Mouse (Mus musculus): ENCODE data around the gene Ankrd66. TPM values are rescaled to one million over a fixed set of nuclear protein-coding genes. Genes with fewer than 3 reads are reported as not detected.
A peak's percentile ranks its signal among the peaks of the same experiment; 100 is the strongest.
"Not testable (repeated sequence)": the region's sequence is repeated elsewhere in the genome, so short reads cannot be mapped to it uniquely, and the experiment has no call there.

The Ankrd66 gene
- polyA plus RNA-seq, 1 experiment from 2014 or later: not detected

DNA sequence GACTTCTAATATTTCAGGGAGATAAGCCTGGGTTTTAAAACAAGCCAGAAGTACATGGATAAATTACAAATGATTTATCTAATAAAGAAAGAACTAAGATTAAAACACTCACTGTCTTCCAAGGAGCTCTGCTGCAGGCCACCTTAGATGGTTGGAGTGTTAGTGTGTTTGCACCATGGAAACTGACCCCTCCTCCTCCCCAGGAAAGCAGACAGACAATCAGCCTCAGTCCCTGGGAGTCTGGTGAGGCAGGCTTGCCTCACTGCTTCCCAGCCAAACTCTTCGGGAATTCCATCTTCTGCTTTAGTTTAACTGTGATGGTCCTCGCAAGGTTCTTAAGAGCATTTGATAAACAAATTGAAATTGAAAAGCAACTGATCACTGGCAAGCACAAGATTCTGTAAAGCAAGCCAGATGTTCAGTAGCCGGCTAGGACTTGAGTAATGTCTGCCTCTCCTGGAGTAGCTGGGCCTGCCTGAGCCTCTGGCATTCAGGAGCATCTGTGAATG lies 7.7 kb upstream of the Ankrd66 start:
- H3K27ac ChIP-seq (ENCODE audit: low read length): no peak overlapping the region
- H3K4me2 ChIP-seq (ENCODE audit: low read depth, low read length): no peak overlapping the region
- H3K4me3 ChIP-seq (ENCODE audit: low read length): no peak overlapping the region
- H3K9ac ChIP-seq (ENCODE audit: low read length): no peak overlapping the region
- H3K36me3 ChIP-seq (ENCODE audit: control insufficient read depth, insufficient read depth): no peaks in the 10 kb centered on the region
- peaks cover 13% of the 10 kb centered on the region for H3K4me1 ChIP-seq (ENCODE audit: control insufficient read depth, insufficient read depth, low read length)
- WGBS: 50% methylated on average over 3 of the region's 3 CpGs
- H3K9me3 ChIP-seq (replicated peaks; ENCODE audit: control insufficient read depth, low read length): no peaks in the 10 kb centered on the region
- ATAC-seq (replicated peaks; ENCODE audit: extremely low read depth, insufficient read depth, low FRiP score): no peak
- H3K27me3 ChIP-seq (ENCODE audit: control insufficient read depth, insufficient read depth, low read length): no peaks in the 10 kb centered on the region

DNA sequence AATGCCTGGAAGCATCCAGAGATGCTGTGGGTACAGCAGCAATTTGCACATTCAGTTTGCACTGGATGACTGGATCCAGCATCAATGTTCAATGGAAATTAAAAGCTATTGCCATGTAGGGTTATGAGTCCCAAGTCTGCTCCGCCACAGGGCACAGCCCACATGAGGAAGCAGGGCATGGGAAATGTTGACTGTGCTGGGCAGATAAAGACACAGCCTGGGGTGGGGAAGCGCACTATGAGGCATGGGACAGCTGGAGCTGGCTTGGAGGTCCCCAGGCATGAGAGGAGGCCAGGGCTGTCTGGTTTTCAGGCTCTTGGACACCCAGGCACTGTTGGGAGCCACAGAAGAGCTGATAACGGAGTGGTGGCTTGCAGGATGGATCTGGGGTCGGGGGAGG lies 601 bp upstream of the Ankrd66 start:
- 79% methylated on average over 4 of the region's 4 CpGs for WGBS
- H3K9ac ChIP-seq (ENCODE audit: low read length): no peak overlapping the region
- no peaks in the 10 kb centered on the region for H3K36me3 ChIP-seq (ENCODE audit: control insufficient read depth, insufficient read depth)
- no peaks in the 10 kb centered on the region for H3K4me1 ChIP-seq (ENCODE audit: control insufficient read depth, insufficient read depth, low read length)
- H3K27ac ChIP-seq (ENCODE audit: low read length): no peak overlapping the region
- no peaks in the 10 kb centered on the region for H3K9me3 ChIP-seq (replicated peaks; ENCODE audit: control insufficient read depth, low read length)
- no peaks in the 10 kb centered on the region for H3K27me3 ChIP-seq (ENCODE audit: control insufficient read depth, insufficient read depth, low read length)
- no peak overlapping the region for H3K4me2 ChIP-seq (ENCODE audit: low read depth, low read length)
- no peak for ATAC-seq (replicated peaks; ENCODE audit: extremely low read depth, insufficient read depth, low FRiP score)
- no peak overlapping the region for H3K4me3 ChIP-seq (ENCODE audit: low read length)

DNA sequence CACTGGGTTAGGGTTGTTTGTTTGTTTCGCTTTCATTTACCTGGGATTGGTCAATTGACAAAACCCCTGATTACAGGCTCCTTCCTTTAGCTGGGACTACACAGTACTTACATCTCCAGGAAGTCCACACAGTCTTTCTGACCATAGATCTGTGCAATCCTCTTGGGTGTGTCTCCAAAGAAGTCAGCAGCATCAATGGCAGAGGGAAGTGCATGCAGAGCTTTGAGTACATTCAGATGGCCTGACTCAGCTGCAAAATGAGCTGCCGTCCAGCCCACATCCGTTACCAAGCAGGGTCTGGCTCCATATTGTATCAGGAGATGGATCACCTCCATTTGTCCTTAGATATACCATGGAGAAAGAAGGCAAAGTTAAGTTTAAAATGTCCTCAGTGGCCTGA lies 4.7 kb downstream of the Ankrd66 start:
- H3K36me3 ChIP-seq (ENCODE audit: control insufficient read depth, insufficient read depth): no peaks in the 10 kb centered on the region
- H3K4me3 ChIP-seq (ENCODE audit: low read length): no peak overlapping the region
- no peaks in the 10 kb centered on the region for H3K9me3 ChIP-seq (replicated peaks; ENCODE audit: control insufficient read depth, low read length)
- ATAC-seq (replicated peaks; ENCODE audit: extremely low read depth, insufficient read depth, low FRiP score): no peak
- 83% methylated on average over 3 of the region's 3 CpGs for WGBS
- H3K9ac ChIP-seq (ENCODE audit: low read length): no peak overlapping the region
- no peak overlapping the region for H3K4me2 ChIP-seq (ENCODE audit: low read depth, low read length)
- H3K4me1 ChIP-seq (ENCODE audit: control insufficient read depth, insufficient read depth, low read length): 0 out of 2 replicates have a peak, but pooled peaks cover 4% of the 10 kb centered on the region
- H3K27ac ChIP-seq (ENCODE audit: low read length): no peak overlapping the region
- no peaks in the 10 kb centered on the region for H3K27me3 ChIP-seq (ENCODE audit: control insufficient read depth, insufficient read depth, low read length)

DNA sequence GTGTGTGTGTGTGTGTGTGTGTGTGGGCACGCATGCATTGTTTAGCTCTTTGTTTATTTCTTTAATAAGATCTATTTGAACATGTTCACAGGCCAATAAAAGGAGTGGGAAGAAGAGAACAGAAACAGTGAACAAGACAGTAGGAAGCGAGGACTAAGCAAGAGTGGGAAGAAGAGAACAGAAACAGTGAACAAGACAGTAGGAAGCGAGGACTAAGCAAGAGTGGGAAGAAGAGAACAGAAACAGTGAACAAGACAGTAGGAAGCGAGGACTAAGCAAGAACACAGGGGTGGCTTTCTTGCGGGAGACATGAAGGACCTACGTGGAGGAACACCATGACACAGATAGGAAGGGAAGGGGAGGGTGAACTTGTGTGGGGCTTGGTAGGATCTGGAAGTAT lies 6.6 kb downstream of the Ankrd66 start:
- not testable (repeated sequence) for H3K9me3 ChIP-seq (replicated peaks; ENCODE audit: control insufficient read depth, low read length); H3K27ac ChIP-seq (ENCODE audit: low read length); ATAC-seq (replicated peaks; ENCODE audit: extremely low read depth, insufficient read depth, low FRiP score); H3K9ac ChIP-seq (ENCODE audit: low read length); H3K4me3 ChIP-seq (ENCODE audit: low read length); H3K27me3 ChIP-seq (ENCODE audit: control insufficient read depth, insufficient read depth, low read length); H3K4me1 ChIP-seq (ENCODE audit: control insufficient read depth, insufficient read depth, low read length); H3K36me3 ChIP-seq (ENCODE audit: control insufficient read depth, insufficient read depth); H3K4me2 ChIP-seq (ENCODE audit: low read depth, low read length)
- 86% methylated on average over 6 of the region's 6 CpGs for WGBS

DNA sequence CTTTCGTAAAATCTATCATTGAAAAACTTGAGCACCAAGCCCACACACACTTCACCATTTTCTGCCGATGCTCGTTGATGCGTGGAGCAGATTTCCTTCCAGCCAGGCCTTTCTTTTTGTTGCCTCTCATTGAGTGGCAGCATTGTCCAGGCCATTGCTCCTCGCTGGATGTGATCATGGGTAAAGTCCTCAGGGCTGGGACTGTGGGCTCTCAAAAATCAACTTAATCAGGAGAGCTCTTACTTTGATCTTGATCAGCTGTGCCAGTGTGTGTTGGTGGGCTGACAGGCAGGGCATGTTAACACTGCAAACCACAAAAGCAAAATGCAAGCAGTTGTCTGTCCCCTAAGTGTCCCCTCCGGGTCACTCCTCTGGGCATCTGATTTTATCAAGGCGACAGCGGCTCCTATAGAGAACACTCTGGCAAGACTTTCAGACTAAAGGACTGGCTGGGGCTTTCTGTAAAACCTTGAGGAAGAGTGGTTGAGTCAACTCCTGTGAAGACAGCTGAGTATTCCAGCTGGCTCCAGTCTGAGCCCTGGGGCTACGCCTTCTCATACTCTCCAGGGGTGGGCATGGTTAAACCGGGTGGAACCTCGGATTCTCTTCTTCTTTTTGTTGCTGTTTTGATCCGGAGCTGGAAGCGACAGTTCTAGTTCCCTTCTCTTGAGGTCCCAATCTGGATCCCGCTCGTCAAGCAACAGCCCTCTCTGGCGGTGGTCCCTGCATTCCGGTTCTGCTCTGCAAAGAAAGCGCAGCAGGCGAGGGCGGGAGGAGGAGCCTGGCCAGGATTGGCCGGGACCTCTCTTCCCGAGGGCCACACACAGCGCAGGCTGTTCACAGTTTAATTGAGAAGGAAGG lies 8.8 kb downstream of the Ankrd66 start:
- Histone ChIP-seq H3K9ac (ENCODE audit: low read length) (peak overlapping the region; percentile 65), H3K4me3 (ENCODE audit: low read length) (peak overlapping the region; percentile 41), H3K4me2 (ENCODE audit: low read depth, low read length) (peak overlapping the region; percentile 74), H3K4me1 (ENCODE audit: control insufficient read depth, insufficient read depth, low read length) (0 out of 2 replicates have a peak, but pooled peaks cover 4% of the 10 kb centered on the region), H3K36me3 (ENCODE audit: control insufficient read depth, insufficient read depth) (no peaks in the 10 kb centered on the region), H3K9me3 (replicated peaks; ENCODE audit: control insufficient read depth, low read length) (no peaks in the 10 kb centered on the region), H3K27ac (ENCODE audit: low read length) (no peak overlapping the region; the same call in 1 of the 2 replicates), H3K27me3 (ENCODE audit: control insufficient read depth, insufficient read depth, low read length) (no peaks in the 10 kb centered on the region)
- ATAC-seq (replicated peaks; ENCODE audit: extremely low read depth, insufficient read depth, low FRiP score): peak; percentile 70; the same call in 1 of the 2 replicates
- WGBS: 16% methylated on average over 23 of the region's 23 CpGs

DNA sequence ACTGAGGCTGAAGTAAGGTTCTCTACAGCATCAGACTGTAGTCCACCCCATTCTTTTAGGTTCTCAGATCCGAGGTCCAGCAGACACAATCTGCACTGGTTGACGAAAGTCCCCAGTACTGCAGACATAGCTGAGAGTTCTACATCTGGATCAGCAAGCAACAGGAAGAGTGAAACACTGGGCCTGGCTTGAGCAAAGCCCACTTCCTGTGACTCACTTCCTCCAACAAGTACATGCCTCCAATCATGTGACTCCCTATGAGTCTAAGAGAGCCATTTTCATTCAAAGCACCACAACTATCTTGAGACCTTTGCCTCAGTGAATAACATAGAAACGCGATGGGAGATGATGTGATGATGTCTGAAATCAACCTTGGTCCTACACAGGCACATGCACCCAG lies 12.2 kb downstream of the Ankrd66 start:
- H3K4me1 ChIP-seq (ENCODE audit: control insufficient read depth, insufficient read depth, low read length): 0 out of 2 replicates have a peak, but pooled peaks cover 4% of the 10 kb centered on the region
- 91% methylated on average over 4 of the region's 4 CpGs for WGBS
- no peak overlapping the region for H3K27ac ChIP-seq (ENCODE audit: low read length)
- H3K4me3 ChIP-seq (ENCODE audit: low read length): no peak overlapping the region
- ATAC-seq (replicated peaks; ENCODE audit: extremely low read depth, insufficient read depth, low FRiP score): no peak
- H3K4me2 ChIP-seq (ENCODE audit: low read depth, low read length): no peak overlapping the region
- H3K9me3 ChIP-seq (replicated peaks; ENCODE audit: control insufficient read depth, low read length): no peaks in the 10 kb centered on the region
- H3K9ac ChIP-seq (ENCODE audit: low read length): no peak overlapping the region
- H3K36me3 ChIP-seq (ENCODE audit: control insufficient read depth, insufficient read depth): no peaks in the 10 kb centered on the region
- no peaks in the 10 kb centered on the region for H3K27me3 ChIP-seq (ENCODE audit: control insufficient read depth, insufficient read depth, low read length)

DNA sequence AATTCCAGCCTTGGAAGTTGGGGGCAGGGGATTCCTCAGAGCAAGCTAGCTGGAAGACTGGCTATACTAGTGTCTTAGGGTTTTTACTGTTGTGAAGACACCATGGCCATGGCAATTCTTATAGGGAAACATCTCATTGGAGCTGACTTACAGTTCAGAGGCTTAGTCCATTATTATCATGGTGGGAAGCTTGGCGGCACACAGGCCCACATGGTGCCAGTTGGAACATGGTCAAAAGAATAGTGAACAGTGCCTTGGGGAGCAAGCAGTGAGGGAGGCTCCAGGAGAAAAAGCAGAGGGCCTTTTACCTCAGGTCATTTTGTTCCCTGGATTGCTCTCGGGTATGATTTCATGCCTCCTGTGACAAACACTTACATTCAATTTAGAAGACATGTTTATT lies 12.9 kb downstream of the Ankrd66 start:
- Histone ChIP-seq H3K4me3 (ENCODE audit: low read length) (no peak overlapping the region), H3K9me3 (replicated peaks; ENCODE audit: control insufficient read depth, low read length) (no peaks in the 10 kb centered on the region), H3K4me2 (ENCODE audit: low read depth, low read length) (no peak overlapping the region), H3K4me1 (ENCODE audit: control insufficient read depth, insufficient read depth, low read length) (0 out of 2 replicates have a peak, but pooled peaks cover 4% of the 10 kb centered on the region), H3K27ac (ENCODE audit: low read length) (no peak overlapping the region), H3K36me3 (ENCODE audit: control insufficient read depth, insufficient read depth) (no peaks in the 10 kb centered on the region), H3K9ac (ENCODE audit: low read length) (no peak overlapping the region), H3K27me3 (ENCODE audit: control insufficient read depth, insufficient read depth, low read length) (no peaks in the 10 kb centered on the region)
- ATAC-seq (replicated peaks; ENCODE audit: extremely low read depth, insufficient read depth, low FRiP score): no peak
- WGBS: 93% methylated on average over 2 of the region's 2 CpGs

DNA sequence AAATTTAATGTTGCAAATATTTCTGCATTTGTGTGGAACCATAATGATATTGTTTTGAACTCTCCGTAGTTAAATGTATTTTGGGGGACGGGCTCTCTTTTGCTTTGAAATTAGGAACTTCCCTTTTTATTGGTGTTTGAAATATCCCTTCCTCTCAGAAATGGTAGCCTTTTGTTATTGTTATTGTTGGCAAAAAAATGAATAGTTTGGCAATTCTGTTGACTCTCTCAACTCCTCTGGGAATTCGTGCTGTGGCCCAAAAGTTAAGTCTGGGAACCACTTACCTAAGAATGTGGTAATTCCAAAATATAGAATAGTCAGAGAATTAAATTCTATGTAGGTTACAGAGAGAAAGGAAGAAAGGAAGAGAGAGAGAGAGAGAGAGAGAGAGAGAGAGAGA lies 23.3 kb downstream of the Ankrd66 start:
- Histone ChIP-seq H3K9me3 (replicated peaks; ENCODE audit: control insufficient read depth, low read length) (no peaks in the 10 kb centered on the region; the same call in 1 of the 2 replicates), H3K4me1 (ENCODE audit: control insufficient read depth, insufficient read depth, low read length) (no peaks in the 10 kb centered on the region), H3K4me2 (ENCODE audit: low read depth, low read length) (no peak overlapping the region), H3K4me3 (ENCODE audit: low read length) (no peak overlapping the region), H3K27ac (ENCODE audit: low read length) (no peak overlapping the region), H3K9ac (ENCODE audit: low read length) (no peak overlapping the region), H3K36me3 (ENCODE audit: control insufficient read depth, insufficient read depth) (no peaks in the 10 kb centered on the region), H3K27me3 (ENCODE audit: control insufficient read depth, insufficient read depth, low read length) (no peaks in the 10 kb centered on the region; the same call in 1 of the 2 replicates)
- 58% methylated on average over 3 of the region's 3 CpGs for WGBS
- no peak for ATAC-seq (replicated peaks; ENCODE audit: extremely low read depth, insufficient read depth, low FRiP score)
